Mouse (Mus musculus) cerebellum, postnatal 25 days (tissue): ENCODE results near the gene Synj2.
A peak's percentile ranks its signal among the peaks of the same experiment; 100 is the strongest.

ENCODE experiments used
- DNase-seq, 2 experiments: peaks; one replicate each; pipeline ENCODE4 v3.0.0; 2021; ENCODE audit warnings: mixed read lengths in 2 of 2

The Synj2 gene

GRCm38 (mm10) chr17:5936276-5936675 is 4.8 kb upstream of the Synj2 start:
- DNase-seq: no peak

GRCm38 (mm10) chr17:5937441-5937840 is 3.6 kb upstream of the Synj2 start:
- peak; percentile 54 to 73 for DNase-seq

- no peak for DNase-seq
Measured at GRCm38 (mm10) chr17:5939871-5940270, 1.2 kb upstream of the Synj2 start.

- DNase-seq: peak; percentile 76 to 89
Measured at GRCm38 (mm10) chr17:5940792-5941191, 288 bp upstream of the Synj2 start.

- DNase-seq: no peak
Measured at GRCm38 (mm10) chr17:5942156-5942555, 1.1 kb downstream of the Synj2 start.

- DNase-seq: no peak
Measured at GRCm38 (mm10) chr17:5943053-5943452, 2.0 kb downstream of the Synj2 start.

GRCm38 (mm10) chr17:5947039-5947438 is 6.0 kb downstream of the Synj2 start:
- no peak for DNase-seq

- DNase-seq: no peak
Measured at GRCm38 (mm10) chr17:5952455-5952854, 11.4 kb downstream of the Synj2 start.

- no peak for DNase-seq
Measured at GRCm38 (mm10) chr17:5956350-5957000, 15.4 kb downstream of the Synj2 start.

- DNase-seq: no peak
Measured at GRCm38 (mm10) chr17:5957097-5957496, 16.0 kb downstream of the Synj2 start.

GRCm38 (mm10) chr17:5958229-5958628 is 17.1 kb downstream of the Synj2 start:
- no peak for DNase-seq

- DNase-seq: no peak
Measured at GRCm38 (mm10) chr17:5958636-5959035, 17.6 kb downstream of the Synj2 start.

GRCm38 (mm10) chr17:5959096-5959495 is 18.0 kb downstream of the Synj2 start:
- DNase-seq: no peak

- no peak for DNase-seq
Measured at GRCm38 (mm10) chr17:5959802-5960201, 18.7 kb downstream of the Synj2 start.

- no peak for DNase-seq
Measured at GRCm38 (mm10) chr17:5963766-5964165, 22.7 kb downstream of the Synj2 start.

- DNase-seq: no peak
Measured at GRCm38 (mm10) chr17:5965084-5965781, 24.2 kb downstream of the Synj2 start.

- DNase-seq: no peak
Measured at GRCm38 (mm10) chr17:5966706-5967105, 25.6 kb downstream of the Synj2 start.

GRCm38 (mm10) chr17:5968562-5968961 is 27.5 kb downstream of the Synj2 start:
- no peak for DNase-seq

- no peak for DNase-seq
Measured at GRCm38 (mm10) chr17:5969246-5969645, 28.2 kb downstream of the Synj2 start.

- no peak for DNase-seq
Measured at GRCm38 (mm10) chr17:5970298-5970821, 29.3 kb downstream of the Synj2 start.

GRCm38 (mm10) chr17:5973536-5973935 is 32.5 kb downstream of the Synj2 start:
- no peak for DNase-seq

- DNase-seq: peak; percentile 57 to 59
Measured at GRCm38 (mm10) chr17:5975099-5975977, 34.3 kb downstream of the Synj2 start.
